Mouse (Mus musculus) midbrain, embryonic 12.5 days (tissue): Measurements from ENCODE around the gene Hes1. TPM values are rescaled to one million over a fixed set of nuclear protein-coding genes. Genes with fewer than 3 reads are reported as not detected.

Experiments used
- ATAC-seq: fragments of 200-750 bp; cut with Nextera tagmentation; 2 replicates; pipeline ENCODE4 v1.8.0; 2017; ENCODE audit warnings: low read depth, moderate TSS enrichment, moderate library complexity; ENCODE audit not compliant: low FRiP score
- H3K27ac ChIP-seq: fragments of 300-500 bp; sonication (generic); replicated peaks from 2 replicates; pipeline ENCODE4 v1.5.1; 2016; ENCODE audit warnings: mild to moderate bottlenecking
- H3K27me3 ChIP-seq: fragments of 300-500 bp; sonication (generic); 2 replicates; pipeline ENCODE4 v1.6.1; 2016; ENCODE audit warnings: mild to moderate bottlenecking
- H3K36me3 ChIP-seq: fragments of 300-500 bp; sonication (generic); 2 replicates; pipeline ENCODE4 v1.6.1; 2016
- H3K4me1 ChIP-seq: fragments of 300-500 bp; sonication (generic); 2 replicates; pipeline ENCODE4 v1.6.1; 2016
- H3K4me2 ChIP-seq: fragments of 300-500 bp; sonication (generic); replicated peaks from 2 replicates; pipeline ENCODE4 v1.6.1; 2016; ENCODE audit warnings: mild to moderate bottlenecking, moderate library complexity
- H3K4me3 ChIP-seq: fragments of 300-500 bp; sonication (generic); 2 replicates; pipeline ENCODE4 v1.5.1; 2016; ENCODE audit warnings: mild to moderate bottlenecking
- H3K9ac ChIP-seq: fragments of 300-500 bp; sonication (generic); replicated peaks from 2 replicates; pipeline ENCODE4 v1.6.1; 2016; ENCODE audit warnings: mild to moderate bottlenecking, moderate library complexity
- H3K9me3 ChIP-seq: fragments of 300-500 bp; sonication (generic); 2 replicates; pipeline ENCODE4 v1.6.1; 2016; ENCODE audit warnings: mild to moderate bottlenecking
- WGBS: fragments of 180-500 bp; shearing (Covaris S2); methylation state at CpG from one replicate; pipeline ENCODE4 v1.1.7; 2016; 5-methylcytosine and 5-hydroxymethylcytosine counted together
- polyA plus RNA-seq: library from polyadenylated mRNA; unstranded; fragments of >200 nt; fragmentation: Nextera tagmentation; extraction: Ambion mirVana; gene quantifications from 2 replicates; pipeline ENCODE4 v1.2.1, GENCODE M21; 2016

The Hes1 gene
- polyA plus RNA-seq, 1 experiment from 2014 or later, result 30.5 TPM

DNA sequence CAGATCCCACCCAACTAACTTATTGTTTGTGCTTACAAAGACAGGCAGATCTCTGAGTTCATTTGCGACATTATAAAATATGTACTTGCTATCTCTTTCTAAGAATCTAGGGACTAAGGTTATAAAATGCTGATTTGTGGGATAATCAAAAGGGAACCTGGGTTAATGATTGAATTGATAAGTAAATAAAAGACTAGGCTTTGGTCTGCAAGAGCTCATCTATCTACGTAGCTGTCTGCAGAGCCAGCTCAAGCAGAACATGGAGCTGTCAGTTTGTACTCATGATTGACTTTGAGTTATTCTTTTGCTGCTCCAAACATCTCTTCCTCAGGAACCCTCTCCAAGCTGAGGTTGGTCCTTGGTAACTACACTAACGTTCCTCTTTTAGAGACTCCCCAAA lies 46.3 kb downstream of the Hes1 start:
- no peak for ATAC-seq
- H3K27me3 ChIP-seq, result peaks cover 59% of the 10 kb centered on the region
- H3K27ac ChIP-seq, result no peak overlapping the region
- no peak overlapping the region for H3K4me2 ChIP-seq
- WGBS, result 94% methylated on average over 3 of the region's 3 CpGs
- no peaks in the 10 kb centered on the region for H3K9me3 ChIP-seq
- H3K4me3 ChIP-seq, result no peak overlapping the region
- no peak overlapping the region for H3K9ac ChIP-seq
- no peaks in the 10 kb centered on the region for H3K36me3 ChIP-seq
- H3K4me1 ChIP-seq, result no peaks in the 10 kb centered on the region

DNA sequence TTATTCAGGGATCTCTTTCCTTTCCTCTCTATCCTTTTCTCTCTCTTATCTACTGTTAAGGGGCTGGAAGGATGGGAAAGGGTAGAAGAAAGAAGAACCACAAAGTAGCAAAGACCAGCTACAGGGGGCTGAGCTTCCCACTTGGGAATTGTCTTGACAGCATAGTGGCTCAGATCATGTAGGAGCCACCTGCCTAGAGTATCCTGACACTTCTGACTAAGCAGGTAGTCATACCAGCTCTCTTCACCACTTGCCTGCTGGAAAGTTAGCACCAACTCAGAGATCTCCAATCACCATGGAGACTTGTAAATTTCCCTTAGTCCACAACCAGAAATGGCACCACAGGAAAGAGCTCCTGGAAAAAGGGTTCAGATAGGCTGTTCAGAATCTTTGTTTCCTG lies 46.9 kb downstream of the Hes1 start:
- Histone ChIP-seq H3K27ac (no peak overlapping the region), H3K4me1 (no peaks in the 10 kb centered on the region), H3K36me3 (no peaks in the 10 kb centered on the region), H3K9ac (no peak overlapping the region), H3K4me2 (no peak overlapping the region), H3K27me3 (peaks cover 60% of the 10 kb centered on the region), H3K9me3 (no peaks in the 10 kb centered on the region), H3K4me3 (no peak overlapping the region)
- no peak for ATAC-seq

DNA sequence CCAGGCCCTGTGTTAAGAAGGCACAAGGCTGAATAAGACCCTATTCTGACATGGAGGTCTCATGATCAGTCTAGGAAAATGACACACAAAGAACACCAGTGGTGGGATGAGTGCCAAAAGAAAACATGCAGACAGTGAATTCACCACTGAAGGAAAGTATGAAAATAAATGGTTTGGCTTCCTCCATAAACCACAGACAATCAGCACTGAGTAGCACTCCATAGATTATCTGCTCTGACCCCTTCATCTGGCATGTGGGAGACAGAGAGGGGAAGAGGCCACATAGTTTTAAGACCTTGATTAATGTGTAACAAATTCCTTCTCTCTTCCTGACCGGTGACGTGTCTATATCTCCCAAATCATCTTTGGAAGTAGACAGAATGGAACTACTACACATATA lies 47.4 kb downstream of the Hes1 start:
- no peak overlapping the region for H3K4me2 ChIP-seq

DNA sequence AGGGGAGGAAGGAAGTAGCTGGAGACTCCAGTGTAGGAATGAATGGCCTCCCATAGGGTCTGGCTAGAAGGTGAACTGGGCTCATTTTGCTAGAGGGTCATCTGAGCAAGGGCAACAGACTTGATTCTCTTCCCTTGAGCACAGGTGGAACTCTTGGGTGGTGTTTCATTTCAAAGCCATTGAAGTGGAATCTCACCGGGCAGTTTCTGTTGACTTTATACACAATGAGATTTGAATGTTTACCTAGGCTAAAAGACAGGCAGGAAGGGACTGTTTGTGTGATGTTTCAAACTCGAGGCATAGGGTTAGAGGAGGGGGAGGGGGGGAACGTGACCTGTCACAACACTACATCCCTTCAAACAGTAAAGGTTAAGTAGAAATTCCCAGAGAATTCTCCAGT lies 49.0 kb downstream of the Hes1 start:
- Histone ChIP-seq H3K4me2 (no peak overlapping the region), H3K36me3 (no peaks in the 10 kb centered on the region), H3K9ac (no peak overlapping the region), H3K27ac (no peak overlapping the region), H3K9me3 (no peaks in the 10 kb centered on the region), H3K4me1 (no peaks in the 10 kb centered on the region), H3K27me3 (peaks cover 55% of the 10 kb centered on the region), H3K4me3 (no peak overlapping the region)
- no peak for ATAC-seq
- 50% methylated on average over 3 of the region's 3 CpGs for WGBS

More for the DNA sequence above, 47.4 kb downstream of the Hes1 start:
- H3K4me1 ChIP-seq, result no peaks in the 10 kb centered on the region
- H3K27me3 ChIP-seq, result peaks cover 60% of the 10 kb centered on the region
- no peak for ATAC-seq
- H3K9ac ChIP-seq, result no peak overlapping the region
- H3K4me3 ChIP-seq, result no peak overlapping the region
- no peaks in the 10 kb centered on the region for H3K36me3 ChIP-seq
- WGBS, result 94% methylated on average over 2 of the region's 2 CpGs
- no peaks in the 10 kb centered on the region for H3K9me3 ChIP-seq
- no peak overlapping the region for H3K27ac ChIP-seq

DNA sequence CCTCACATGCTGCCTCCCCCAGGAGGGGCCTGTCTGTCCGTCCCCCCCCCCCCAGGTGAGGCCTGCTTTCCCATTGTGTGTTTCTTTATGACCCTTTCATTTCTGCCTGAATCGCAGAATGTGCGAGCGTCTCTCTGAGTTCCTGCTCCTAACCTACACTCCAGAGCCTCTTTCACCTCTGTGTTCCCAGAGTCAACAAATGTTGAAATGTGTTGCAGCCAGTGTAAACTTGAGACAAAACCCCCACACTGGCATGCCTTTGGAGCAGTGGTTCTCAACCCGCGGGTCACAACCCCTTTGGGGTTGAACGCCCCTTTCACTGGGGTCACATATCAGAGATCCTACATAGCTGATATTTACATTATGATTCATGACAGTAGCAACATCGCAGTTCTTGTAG lies 49.6 kb downstream of the Hes1 start:
- WGBS, result 85% methylated on average over 8 of the region's 8 CpGs
- H3K27ac ChIP-seq, result no peak overlapping the region
- no peak overlapping the region for H3K4me2 ChIP-seq
- no peaks in the 10 kb centered on the region for H3K36me3 ChIP-seq
- no peaks in the 10 kb centered on the region for H3K9me3 ChIP-seq
- H3K4me1 ChIP-seq, result no peaks in the 10 kb centered on the region
- H3K4me3 ChIP-seq, result no peak overlapping the region
- no peak overlapping the region for H3K9ac ChIP-seq
- peaks cover 58% of the 10 kb centered on the region for H3K27me3 ChIP-seq
- no peak for ATAC-seq

DNA sequence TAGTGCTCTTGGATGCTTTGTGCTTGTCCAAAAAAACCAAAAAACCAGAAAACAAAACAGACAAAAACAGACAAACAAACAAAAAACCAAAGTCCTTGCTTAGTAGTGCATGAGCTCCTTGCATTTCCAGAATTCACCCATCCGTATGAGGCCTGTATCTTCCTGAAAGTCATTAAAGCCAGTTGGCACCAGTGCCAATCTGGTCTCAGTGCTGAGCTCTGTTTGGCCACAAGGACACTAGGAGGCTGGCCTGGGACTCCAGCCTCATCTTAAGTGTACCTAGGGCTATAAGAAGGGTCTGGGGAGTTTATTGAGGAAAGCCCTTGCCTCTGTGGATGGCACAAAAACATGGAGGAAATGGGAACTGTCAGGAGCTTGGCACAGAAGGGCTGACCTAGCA lies 50.3 kb downstream of the Hes1 start:
- H3K4me2 ChIP-seq, result no peak overlapping the region
- no peaks in the 10 kb centered on the region for H3K36me3 ChIP-seq
- peaks cover 65% of the 10 kb centered on the region for H3K27me3 ChIP-seq
- H3K4me1 ChIP-seq, result no peaks in the 10 kb centered on the region
- H3K27ac ChIP-seq, result no peak overlapping the region
- 76% methylated on average over 1 of the region's 1 CpGs for WGBS
- H3K9ac ChIP-seq, result no peak overlapping the region
- H3K4me3 ChIP-seq, result no peak overlapping the region
- ATAC-seq, result no peak
- no peaks in the 10 kb centered on the region for H3K9me3 ChIP-seq

Other genes with a start within 250 kb of the Hes1 start
- not detected in 2 replicates for gene Cpn2, start 203.1 kb downstream of the Hes1 start, polyA plus RNA-seq
- gene Lrrc15, start 218.9 kb downstream of the Hes1 start, polyA plus RNA-seq, result 0.71 and 1.0 TPM in 2 replicates
- 1.6 and 1.9 TPM in 2 replicates for gene Gp5, start 246.4 kb downstream of the Hes1 start, polyA plus RNA-seq